Mouse (Mus musculus): ENCODE data around the gene Ncam1.

Gene Ncam1

GRCm38 (mm10) chr9:49618699-49619392, 179.9 kb downstream of the Ncam1 start:
- DNase-seq (ENCODE audit: low spot score) = no peak

DNA sequence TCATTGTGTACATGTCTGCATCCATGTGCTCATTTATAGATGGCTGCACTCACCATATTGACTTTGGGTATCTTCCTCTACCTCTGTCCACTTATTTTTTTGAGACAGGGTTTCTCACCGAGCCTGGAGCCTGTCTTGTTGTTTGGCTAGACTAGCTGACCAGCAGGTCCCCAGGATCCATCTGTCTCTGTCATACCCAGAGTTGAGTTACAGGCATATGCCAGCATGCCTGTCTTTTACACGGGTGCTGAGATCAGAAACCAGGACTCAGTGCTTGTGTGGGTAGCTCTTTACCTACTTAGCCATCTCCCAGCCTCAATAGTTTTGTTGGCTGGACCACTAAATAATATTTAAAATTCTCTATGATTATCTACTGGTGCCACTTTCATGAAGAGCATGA, 180.5 kb downstream of the Ncam1 start:
- DNase-seq (ENCODE audit: low spot score) = no peak

DNA sequence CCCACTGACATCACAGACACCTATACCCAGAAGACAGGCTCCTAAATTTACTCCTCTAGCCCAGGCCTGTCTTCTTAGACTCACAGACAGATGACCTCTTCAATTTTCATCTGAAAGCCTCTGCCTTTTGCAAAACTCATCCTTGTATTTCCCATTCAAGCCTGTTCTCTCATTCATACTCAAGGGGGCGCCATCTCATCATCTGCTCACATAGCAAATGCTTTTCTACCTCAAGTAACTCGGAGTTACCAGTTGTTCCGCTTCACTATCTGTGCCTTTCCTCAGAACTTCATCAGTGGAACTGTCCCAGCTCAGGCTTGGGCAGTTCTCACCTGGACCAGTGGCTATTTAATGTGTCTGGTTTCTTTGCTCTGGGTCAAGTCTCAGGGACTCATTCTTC, 181.5 kb downstream of the Ncam1 start:
- peak; percentile 14 for DNase-seq (ENCODE audit: low spot score)

DNA sequence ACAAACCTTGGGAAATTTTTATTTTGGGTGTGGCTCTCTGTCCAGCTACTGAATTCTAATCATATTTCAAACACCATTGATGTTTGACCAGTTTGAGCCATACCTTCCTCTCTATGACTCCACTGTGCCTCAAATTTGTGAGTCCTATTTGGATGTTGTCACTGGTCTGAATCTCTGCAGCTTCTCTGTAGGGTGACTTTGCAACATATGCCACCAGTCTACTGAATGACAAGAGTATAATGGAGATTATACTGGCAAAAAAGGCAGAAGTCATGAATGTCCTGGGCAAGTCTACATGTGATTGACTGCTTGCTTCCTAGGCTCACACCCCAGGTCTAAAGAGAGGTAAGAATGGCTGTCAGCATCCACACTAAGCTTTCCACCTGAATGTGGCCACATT, 186.3 kb downstream of the Ncam1 start:
- no peak for DNase-seq (ENCODE audit: low spot score)

- DNase-seq (ENCODE audit: low spot score) = no peak
These were observed 190.5 kb downstream of the Ncam1 start for GRCm38 (mm10) chr9:49608191-49608590.

GRCm38 (mm10) chr9:49606717-49607116, 192.0 kb downstream of the Ncam1 start:
- DNase-seq (ENCODE audit: low spot score) = no peak

GRCm38 (mm10) chr9:49606317-49606716, 192.4 kb downstream of the Ncam1 start:
- DNase-seq (ENCODE audit: low spot score) = no peak

DNA sequence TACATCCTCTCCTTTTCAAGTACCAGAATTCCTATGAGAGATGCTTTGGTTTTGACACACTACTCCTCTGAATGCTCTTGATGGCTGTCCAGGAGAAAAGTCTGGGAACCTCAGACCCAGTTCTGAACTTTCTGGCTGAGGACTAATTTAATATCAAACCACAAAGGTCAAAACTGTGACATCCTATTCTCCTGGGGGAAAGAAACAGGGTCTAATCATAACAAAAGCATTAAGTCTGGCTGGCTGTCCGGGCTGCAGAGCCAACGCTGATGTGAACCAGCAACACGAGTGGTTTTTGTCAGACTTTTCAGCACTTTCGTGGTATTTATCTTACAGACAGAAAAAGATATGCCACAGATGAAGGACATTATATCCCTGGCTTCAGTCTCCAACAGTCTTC, 192.9 kb downstream of the Ncam1 start:
- peak; percentile 1 for DNase-seq (ENCODE audit: low spot score)

DNA sequence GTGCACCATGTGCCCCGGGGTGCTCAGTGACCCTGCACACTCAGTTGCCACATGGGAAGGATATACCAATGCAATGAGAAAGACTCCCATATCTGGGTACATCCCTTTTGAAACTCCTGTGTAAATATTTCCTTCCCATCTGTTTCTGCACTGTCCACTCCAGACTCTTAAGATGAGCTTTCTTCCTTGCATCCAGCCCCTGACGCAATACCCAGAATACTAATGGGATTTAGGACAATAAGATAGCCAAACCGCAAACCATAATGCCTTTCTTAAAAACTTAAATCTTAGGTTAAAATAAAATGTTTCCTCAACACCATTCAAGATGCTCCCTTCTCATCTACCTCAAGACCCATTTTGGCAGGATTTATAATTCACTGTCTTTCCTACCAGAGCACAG, 193.4 kb downstream of the Ncam1 start:
- no peak for DNase-seq (ENCODE audit: low spot score)

GRCm38 (mm10) chr9:49601215-49601614, 197.5 kb downstream of the Ncam1 start:
- no peak for DNase-seq (ENCODE audit: low spot score)

DNA sequence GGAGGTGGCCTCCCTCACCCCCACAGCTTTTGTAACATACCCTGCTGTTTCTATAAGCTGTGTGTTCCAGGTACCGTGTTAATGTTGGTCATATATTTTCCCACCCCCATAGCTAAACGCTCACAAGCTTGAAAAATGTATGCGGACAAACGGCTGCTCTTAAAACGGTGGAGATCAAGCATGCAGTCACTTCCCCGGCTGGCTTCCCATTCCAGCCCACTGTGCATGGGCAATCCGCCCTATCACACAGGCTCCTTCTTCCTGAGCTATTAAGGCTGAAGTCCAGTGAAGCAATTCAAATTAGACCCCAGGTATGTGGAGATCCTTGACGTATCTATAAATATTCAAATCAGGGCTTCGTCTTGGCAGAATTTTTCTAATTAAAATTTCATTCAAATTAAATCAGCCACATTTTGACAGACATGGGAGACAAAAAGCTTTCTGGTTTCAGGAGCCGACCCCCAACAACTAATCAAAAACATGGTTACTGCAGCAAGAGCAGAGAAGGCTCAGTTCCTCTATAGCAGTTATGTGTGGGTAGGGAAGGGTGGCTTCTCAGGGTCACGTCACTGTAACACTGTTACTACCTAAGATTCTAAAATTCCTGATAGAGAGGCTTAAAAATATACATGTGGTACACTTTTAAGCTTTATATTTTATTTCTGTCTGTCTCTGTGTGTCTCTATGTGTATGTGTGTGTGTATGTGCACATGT, 202.9 kb downstream of the Ncam1 start:
- no peak for DNase-seq (ENCODE audit: low spot score)

DNA sequence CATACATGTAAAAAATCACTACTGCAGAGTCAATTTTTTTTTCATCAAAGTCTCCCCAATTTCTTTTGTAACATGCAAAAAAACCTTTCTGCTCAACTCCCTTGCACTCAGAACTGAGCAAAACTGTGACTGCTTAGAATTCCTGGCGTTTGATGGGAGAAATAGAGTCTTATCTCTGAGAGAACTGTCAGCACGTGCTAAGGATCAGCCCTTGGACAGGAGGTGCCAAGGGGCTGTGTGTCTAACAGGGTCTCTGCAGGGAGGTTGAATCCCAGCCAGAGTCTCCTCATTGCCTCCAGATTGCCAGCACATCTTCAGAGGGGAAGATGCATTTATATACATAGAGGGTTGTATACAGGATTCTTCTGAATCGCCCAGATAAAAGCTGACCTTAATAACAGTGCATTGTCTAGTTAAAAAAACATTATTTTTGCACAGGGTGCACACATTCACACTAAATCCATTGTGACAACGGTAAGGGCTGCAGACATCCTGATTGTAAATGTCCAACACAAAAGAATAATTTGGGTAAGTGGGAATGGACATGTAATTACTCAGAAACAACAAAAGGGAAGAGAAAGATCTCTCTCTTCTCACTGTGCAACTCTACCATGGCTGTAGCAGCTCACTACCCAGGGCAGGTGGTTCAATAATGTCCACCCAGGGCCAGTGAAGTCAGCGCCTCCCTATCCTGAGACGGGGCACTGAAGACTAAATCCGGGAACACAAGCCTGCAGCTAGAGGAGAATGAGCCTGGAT, 203.7 kb downstream of the Ncam1 start:
- no peak for DNase-seq (ENCODE audit: low spot score)

GRCm38 (mm10) chr9:49593951-49594536, 204.7 kb downstream of the Ncam1 start:
- DNase-seq (ENCODE audit: low spot score) = peak; percentile 8

GRCm38 (mm10) chr9:49592006-49592405, 206.7 kb downstream of the Ncam1 start:
- DNase-seq (ENCODE audit: low spot score) = no peak

- DNase-seq (ENCODE audit: low spot score) = no peak
These were observed 208.5 kb downstream of the Ncam1 start for GRCm38 (mm10) chr9:49590261-49590660.

DNA sequence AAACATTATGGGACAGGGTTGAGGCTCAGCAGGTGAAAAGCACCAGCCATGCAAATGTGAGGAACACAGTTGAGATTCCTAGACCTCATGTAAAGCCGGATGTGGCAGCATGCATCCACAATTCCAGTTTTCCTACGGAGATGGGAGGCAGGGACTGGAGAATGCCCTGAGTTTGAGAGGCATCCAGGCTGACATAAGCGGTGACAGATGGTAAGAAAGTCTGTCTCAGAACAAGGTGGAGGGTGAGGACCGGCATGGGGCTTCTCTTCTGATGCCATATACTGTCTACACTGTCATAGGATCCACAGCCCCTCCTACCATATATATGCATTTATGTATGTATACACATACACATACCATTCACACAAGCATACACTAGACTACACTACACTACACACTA, 221.6 kb downstream of the Ncam1 start:
- no peak for DNase-seq (ENCODE audit: low spot score)

GRCm38 (mm10) chr9:49571695-49572510, 226.8 kb downstream of the Ncam1 start:
- no peak for DNase-seq (ENCODE audit: low spot score)

GRCm38 (mm10) chr9:49570731-49571694, 227.7 kb downstream of the Ncam1 start:
- no peak for DNase-seq (ENCODE audit: low spot score)

- no peak for DNase-seq (ENCODE audit: low spot score)
These were observed 228.6 kb downstream of the Ncam1 start for GRCm38 (mm10) chr9:49570033-49570660.

DNA sequence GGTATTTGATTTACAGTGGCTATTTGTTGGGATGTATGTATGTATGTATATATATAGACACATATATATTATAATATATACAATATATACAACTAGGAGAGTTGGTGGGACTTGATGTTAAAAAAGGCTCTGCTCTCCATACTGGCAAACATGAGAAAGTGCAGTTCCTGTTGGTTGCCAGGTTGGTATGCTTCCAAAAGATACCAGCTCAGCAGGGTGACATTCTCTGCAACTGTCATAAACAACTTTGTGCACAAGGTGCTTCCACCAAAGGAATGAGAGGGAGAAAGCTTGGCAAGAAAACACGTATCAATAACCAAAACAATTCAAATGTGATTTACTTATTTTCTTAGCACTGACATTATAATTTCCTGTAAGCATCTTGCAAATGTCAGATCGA, 232.9 kb downstream of the Ncam1 start:
- no peak for DNase-seq (ENCODE audit: low spot score)
